Mouse (Mus musculus): ENCODE data around the gene Ucp3.

GRCm38 (mm10) chr7:100520204-100520603, 47.4 kb downstream of the Ucp3 start:
- TF ChIP-seq POLR2A (IDR thresholded peaks at IDR 0.05; ENCODE audit: insufficient read depth, low read depth, low read length) = no peak
- no peak for TF ChIP-seq CTCF (IDR thresholded peaks at IDR 0.05; ENCODE audit: insufficient read depth, low read depth, low read length)

All from olfactory bulb, adult 2 months (tissue).